Mouse (Mus musculus) stomach, embryonic 14.5 days (tissue): ENCODE results near the gene Plekhg3. TPM values are rescaled to one million over a fixed set of nuclear protein-coding genes. Genes with fewer than 3 reads are reported as not detected.

Experiments
- ATAC-seq: fragments of 200-750 bp; cut with Nextera tagmentation; 2 replicates; pipeline ENCODE4 v1.8.0; 2017; ENCODE audit warnings: low read depth, moderate TSS enrichment; ENCODE audit not compliant: insufficient number of reproducible peaks, insufficient read depth, low FRiP score
- H3K27ac ChIP-seq: fragments of 300-500 bp; sonication (generic); 2 replicates; pipeline ENCODE4 v1.5.1; 2014; ENCODE audit warnings: mild to moderate bottlenecking, low read length, moderate library complexity, mixed read lengths
- H3K27me3 ChIP-seq: fragments of 300-500 bp; sonication (generic); 2 replicates; pipeline ENCODE4 v1.6.1; 2014; ENCODE audit warnings: low read length, control low read depth, mixed read lengths; ENCODE audit not compliant: control insufficient read depth, insufficient read depth
- H3K36me3 ChIP-seq: fragments of 300-500 bp; sonication (generic); 2 replicates; pipeline ENCODE4 v1.6.1; 2014; ENCODE audit warnings: mild to moderate bottlenecking, control low read depth, low read length, moderate library complexity, mixed read lengths; ENCODE audit not compliant: control insufficient read depth, insufficient read depth
- H3K4me1 ChIP-seq: fragments of 300-500 bp; sonication (generic); 2 replicates; pipeline ENCODE4 v1.6.1; 2014; ENCODE audit warnings: low read length, control low read depth, mixed read lengths; ENCODE audit not compliant: control insufficient read depth, insufficient read depth
- H3K4me2 ChIP-seq: fragments of 300-500 bp; sonication (generic); replicated peaks from 2 replicates; pipeline ENCODE4 v1.6.1; 2014; ENCODE audit warnings: low read depth, low read length, control low read depth
- H3K4me3 ChIP-seq: fragments of 300-500 bp; sonication (generic); 2 replicates; pipeline ENCODE4 v1.5.1; 2014; ENCODE audit warnings: low read depth, low read length, control low read depth
- H3K9ac ChIP-seq: fragments of 300-500 bp; sonication (generic); replicated peaks from 2 replicates; pipeline ENCODE4 v1.6.1; 2014; ENCODE audit warnings: low read depth, mild to moderate bottlenecking, control low read depth, low read length, moderate library complexity, mixed read lengths
- H3K9me3 ChIP-seq: fragments of 300-500 bp; sonication (generic); 2 replicates; pipeline ENCODE4 v1.6.1; 2016; ENCODE audit warnings: low read depth, low read length, control low read depth; ENCODE audit not compliant: control insufficient read depth
- WGBS: fragments of 180-500 bp; shearing (Covaris S2); extraction: QIAGEN DNeasy Blood & Tissue Kit; methylation state at CpG from one replicate; pipeline ENCODE4 v1.1.7; 2014; 5-methylcytosine and 5-hydroxymethylcytosine counted together
- polyA plus RNA-seq: library from polyadenylated mRNA; unstranded; fragments of >200 nt; fragmentation: Nextera tagmentation; extraction: Ambion mirVana; gene quantifications from 2 replicates; pipeline ENCODE4 v1.2.1, GENCODE M21; 2014

Gene Plekhg3
- 13.8 TPM in 2 replicates for polyA plus RNA-seq

GRCm38 (mm10) chr12:76530580-76531139, at the start of gene Plekhg3:
TSS of gene Plekhg3 (plus strand) at chr12:76530891.
- no peak for ATAC-seq
- peaks cover 11% of the 10 kb centered on the region; the same call in 1 of the 2 replicates for H3K4me1 ChIP-seq
- no peak within 1 kb of the TSS for H3K4me3 ChIP-seq

GRCm38 (mm10) chr12:76482446-76482845, 48.2 kb upstream of the Plekhg3 start:
- H3K36me3 ChIP-seq: no peaks in the 10 kb centered on the region
- H3K4me3 ChIP-seq: no peak overlapping the region
- no peaks in the 10 kb centered on the region for H3K9me3 ChIP-seq
- ATAC-seq: no peak
- H3K27ac ChIP-seq: no peak overlapping the region
- H3K4me1 ChIP-seq: peaks cover 12% of the 10 kb centered on the region
- no peaks in the 10 kb centered on the region for H3K27me3 ChIP-seq
- WGBS: 85% methylated on average over 2 of the region's 2 CpGs
- no peak overlapping the region for H3K4me2 ChIP-seq
- no peak overlapping the region for H3K9ac ChIP-seq

More at GRCm38 (mm10) chr12:76530580-76531139, at the start of gene Plekhg3:
- H3K36me3 ChIP-seq: no peaks in the 10 kb centered on the region
- no peak within 1 kb of the TSS for H3K27ac ChIP-seq
- H3K4me2 ChIP-seq: 0 out of 2 replicates have a peak within 1 kb of the TSS, but pooled peaks have one; percentile 77
- H3K27me3 ChIP-seq: peaks cover 3% of the 10 kb centered on the region; the same call in 1 of the 2 replicates
- no peak within 1 kb of the TSS for H3K9ac ChIP-seq
- WGBS: 38% methylated on average over 6 of the region's 6 CpGs
- H3K9me3 ChIP-seq: no peaks in the 10 kb centered on the region

GRCm38 (mm10) chr12:76482948-76483347, 47.7 kb upstream of the Plekhg3 start:
- Histone ChIP-seq H3K4me1 (peaks cover 12% of the 10 kb centered on the region), H3K4me2 (no peak overlapping the region), H3K27ac (no peak overlapping the region), H3K4me3 (no peak overlapping the region), H3K9ac (no peak overlapping the region), H3K27me3 (no peaks in the 10 kb centered on the region), H3K36me3 (no peaks in the 10 kb centered on the region), H3K9me3 (no peaks in the 10 kb centered on the region)
- whole genome bisulfite sequencing: 86% methylated on average over 2 of the region's 2 CpGs
- ATAC-seq: no peak

- no peaks in the 10 kb centered on the region for H3K9me3 ChIP-seq
- H3K4me3 ChIP-seq: no peak overlapping the region
- H3K9ac ChIP-seq: no peak overlapping the region
- H3K4me1 ChIP-seq: peaks cover 9% of the 10 kb centered on the region; the same call in 1 of the 2 replicates
- H3K36me3 ChIP-seq: no peaks in the 10 kb centered on the region
- H3K27me3 ChIP-seq: no peaks in the 10 kb centered on the region
- peak overlapping the region; percentile 74 for H3K27ac ChIP-seq
- H3K4me2 ChIP-seq: no peak overlapping the region
- whole genome bisulfite sequencing: 16% methylated on average over 4 of the region's 4 CpGs
- no peak for ATAC-seq
These were observed 45.8 kb upstream of the Plekhg3 start for GRCm38 (mm10) chr12:76484881-76485280.

- Histone ChIP-seq H3K4me2 (no peak overlapping the region), H3K9ac (no peak overlapping the region), H3K4me3 (no peak overlapping the region), H3K36me3 (no peaks in the 10 kb centered on the region), H3K4me1 (peaks cover 9% of the 10 kb centered on the region; the same call in 1 of the 2 replicates), H3K27me3 (no peaks in the 10 kb centered on the region), H3K27ac (peak overlapping the region; percentile 74), H3K9me3 (no peaks in the 10 kb centered on the region)
- ATAC-seq: peak; percentile 57; the same call in 1 of the 2 replicates
- WGBS: 34% methylated on average over 11 of the region's 11 CpGs
These were observed 45.3 kb upstream of the Plekhg3 start for GRCm38 (mm10) chr12:76485381-76485780.

GRCm38 (mm10) chr12:76486943-76487342, 43.7 kb upstream of the Plekhg3 start:
- peaks cover 9% of the 10 kb centered on the region; the same call in 1 of the 2 replicates for H3K4me1 ChIP-seq
- H3K27ac ChIP-seq: no peak overlapping the region
- 76% methylated on average over 9 of the region's 9 CpGs for WGBS
- H3K9me3 ChIP-seq: no peaks in the 10 kb centered on the region
- H3K36me3 ChIP-seq: no peaks in the 10 kb centered on the region
- ATAC-seq: no peak
- H3K4me3 ChIP-seq: no peak overlapping the region
- no peaks in the 10 kb centered on the region for H3K27me3 ChIP-seq
- no peak overlapping the region for H3K4me2 ChIP-seq
- no peak overlapping the region for H3K9ac ChIP-seq

GRCm38 (mm10) chr12:76490798-76491197, 39.9 kb upstream of the Plekhg3 start:
- no peak overlapping the region for H3K4me3 ChIP-seq
- WGBS: 75% methylated on average over 1 of the region's 1 CpGs
- no peaks in the 10 kb centered on the region for H3K27me3 ChIP-seq
- no peaks in the 10 kb centered on the region for H3K36me3 ChIP-seq
- H3K4me1 ChIP-seq: peaks cover 3% of the 10 kb centered on the region; the same call in 1 of the 2 replicates
- ATAC-seq: no peak
- no peak overlapping the region for H3K9ac ChIP-seq
- H3K27ac ChIP-seq: no peak overlapping the region
- no peak overlapping the region for H3K4me2 ChIP-seq
- no peaks in the 10 kb centered on the region for H3K9me3 ChIP-seq

- no peak overlapping the region for H3K27ac ChIP-seq
- 23% methylated on average over 5 of the region's 5 CpGs for WGBS
- no peak overlapping the region for H3K9ac ChIP-seq
- no peak overlapping the region for H3K4me3 ChIP-seq
- H3K36me3 ChIP-seq: no peaks in the 10 kb centered on the region
- H3K27me3 ChIP-seq: no peaks in the 10 kb centered on the region
- peaks cover 3% of the 10 kb centered on the region; the same call in 1 of the 2 replicates for H3K4me1 ChIP-seq
- H3K4me2 ChIP-seq: no peak overlapping the region
- ATAC-seq: no peak
- H3K9me3 ChIP-seq: no peaks in the 10 kb centered on the region
These were observed 37.2 kb upstream of the Plekhg3 start for GRCm38 (mm10) chr12:76493462-76493861.

- 78% methylated on average over 4 of the region's 4 CpGs for WGBS
These were observed 35.3 kb upstream of the Plekhg3 start for GRCm38 (mm10) chr12:76495381-76495780.

More at GRCm38 (mm10) chr12:76495381-76495780, 35.3 kb upstream of the Plekhg3 start:
- ATAC-seq: no peak
- no peaks in the 10 kb centered on the region for H3K27me3 ChIP-seq
- peaks cover 3% of the 10 kb centered on the region; the same call in 1 of the 2 replicates for H3K4me1 ChIP-seq
- H3K9me3 ChIP-seq: no peaks in the 10 kb centered on the region
- H3K4me3 ChIP-seq: no peak overlapping the region
- H3K36me3 ChIP-seq: no peaks in the 10 kb centered on the region
- H3K9ac ChIP-seq: no peak overlapping the region
- H3K4me2 ChIP-seq: no peak overlapping the region
- no peak overlapping the region for H3K27ac ChIP-seq
